Mouse (Mus musculus): Measurements from ENCODE around the gene Rasip1. TPM values are rescaled to one million over a fixed set of nuclear protein-coding genes. Genes with fewer than 3 reads are reported as not detected.
A peak's percentile ranks its signal among the peaks of the same experiment; 100 is the strongest.

The Rasip1 gene
- polyA plus RNA-seq, 1 experiment from 2014 or later = 6.8 TPM

GRCm38 (mm10) chr7:45598960-45599879 is 28.1 kb upstream of the Rasip1 start:
- Histone ChIP-seq H3K9me3 (no peaks in the 10 kb centered on the region), H3K27me3 (replicated peaks; ENCODE audit: low read depth, poor library complexity, severe bottlenecking) (no peaks in the 10 kb centered on the region), H3K4me1 (peaks cover 10% of the 10 kb centered on the region), H3K4me3 (no peak overlapping the region), H3K27ac (replicated peaks) (no peak overlapping the region), H3K36me3 (replicated peaks) (no peaks in the 10 kb centered on the region)
- WGBS = 42% methylated on average over 18 of the region's 18 CpGs
- DNase-seq (ENCODE audit: low spot score) = no peak

GRCm38 (mm10) chr7:45605704-45606289 is 21.5 kb upstream of the Rasip1 start:
- DNase-seq (ENCODE audit: low spot score) = no peak
- Histone ChIP-seq H3K36me3 (replicated peaks) (no peaks in the 10 kb centered on the region), H3K27me3 (replicated peaks; ENCODE audit: low read depth, poor library complexity, severe bottlenecking) (no peaks in the 10 kb centered on the region), H3K4me1 (no peaks in the 10 kb centered on the region), H3K27ac (replicated peaks) (no peak overlapping the region), H3K9me3 (no peaks in the 10 kb centered on the region), H3K4me3 (no peak overlapping the region)
- 83% methylated on average over 9 of the region's 9 CpGs for WGBS

- Histone ChIP-seq H3K4me3 (no peak overlapping the region), H3K36me3 (replicated peaks) (no peaks in the 10 kb centered on the region), H3K4me1 (no peaks in the 10 kb centered on the region), H3K27me3 (replicated peaks; ENCODE audit: low read depth, poor library complexity, severe bottlenecking) (peaks cover 5% of the 10 kb centered on the region; the same call in 1 of the 2 replicates), H3K9me3 (no peaks in the 10 kb centered on the region), H3K27ac (replicated peaks) (no peak overlapping the region)
- WGBS = 83% methylated on average over 1 of the region's 1 CpGs
- DNase-seq (ENCODE audit: low spot score) = no peak
Observed at GRCm38 (mm10) chr7:45609511-45609910, 17.8 kb upstream of the Rasip1 start.

- WGBS = 13% methylated on average over 6 of the region's 6 CpGs
- Histone ChIP-seq H3K27me3 (replicated peaks; ENCODE audit: low read depth, poor library complexity, severe bottlenecking) (peaks cover 66% of the 10 kb centered on the region), H3K9me3 (no peaks in the 10 kb centered on the region)
Observed at GRCm38 (mm10) chr7:45616277-45616676, 11.0 kb upstream of the Rasip1 start.

GRCm38 (mm10) chr7:45617042-45617695 is 10.1 kb upstream of the Rasip1 start, which contains the start of gene Fut1:
Gene Fut1 (plus strand): TSS chr7:45617289.
- H3K4me1 ChIP-seq = peaks cover 21% of the 10 kb centered on the region
- H3K27me3 ChIP-seq (replicated peaks; ENCODE audit: low read depth, poor library complexity, severe bottlenecking) = peaks cover 66% of the 10 kb centered on the region
- WGBS = 6% methylated on average over 31 of the region's 31 CpGs
- 0 out of 2 replicates have a peak within 1 kb of the TSS, but pooled peaks have one; percentile 44 for H3K27ac ChIP-seq (replicated peaks)
- H3K9me3 ChIP-seq = no peaks in the 10 kb centered on the region
- DNase-seq (ENCODE audit: low spot score) = peak; percentile 54
- no peaks in the 10 kb centered on the region for H3K36me3 ChIP-seq (replicated peaks)
- H3K4me3 ChIP-seq = peak within 1 kb of the TSS; percentile 45

More at GRCm38 (mm10) chr7:45616277-45616676, 11.0 kb upstream of the Rasip1 start:
- no peak overlapping the region for H3K4me3 ChIP-seq
- H3K4me1 ChIP-seq = peaks cover 21% of the 10 kb centered on the region
- no peak for DNase-seq (ENCODE audit: low spot score)
- no peaks in the 10 kb centered on the region for H3K36me3 ChIP-seq (replicated peaks)
- no peak overlapping the region for H3K27ac ChIP-seq (replicated peaks)

- no peak for DNase-seq (ENCODE audit: low spot score)
- peaks cover 66% of the 10 kb centered on the region for H3K27me3 ChIP-seq (replicated peaks; ENCODE audit: low read depth, poor library complexity, severe bottlenecking)
- WGBS = 83% methylated on average over 5 of the region's 5 CpGs
Observed at GRCm38 (mm10) chr7:45618316-45618715, 9.0 kb upstream of the Rasip1 start.

GRCm38 (mm10) chr7:45619592-45619991 is 7.7 kb upstream of the Rasip1 start:
- no peaks in the 10 kb centered on the region for H3K9me3 ChIP-seq
- no peak overlapping the region for H3K4me3 ChIP-seq
- H3K27ac ChIP-seq (replicated peaks) = no peak overlapping the region
- peaks cover 21% of the 10 kb centered on the region for H3K4me1 ChIP-seq
- H3K27me3 ChIP-seq (replicated peaks; ENCODE audit: low read depth, poor library complexity, severe bottlenecking) = peaks cover 62% of the 10 kb centered on the region
- DNase-seq (ENCODE audit: low spot score) = no peak
- H3K36me3 ChIP-seq (replicated peaks) = no peaks in the 10 kb centered on the region
- 87% methylated on average over 5 of the region's 5 CpGs for WGBS

More at GRCm38 (mm10) chr7:45618316-45618715, 9.0 kb upstream of the Rasip1 start:
- H3K36me3 ChIP-seq (replicated peaks) = no peaks in the 10 kb centered on the region
- H3K4me3 ChIP-seq = no peak overlapping the region
- peaks cover 21% of the 10 kb centered on the region for H3K4me1 ChIP-seq
- H3K9me3 ChIP-seq = no peaks in the 10 kb centered on the region
- no peak overlapping the region for H3K27ac ChIP-seq (replicated peaks)

- no peaks in the 10 kb centered on the region for H3K36me3 ChIP-seq (replicated peaks)
- 32% methylated on average over 9 of the region's 9 CpGs for WGBS
- H3K4me1 ChIP-seq = peaks cover 11% of the 10 kb centered on the region
- H3K27ac ChIP-seq (replicated peaks) = no peak within 1 kb of the TSS
- H3K27me3 ChIP-seq (replicated peaks; ENCODE audit: low read depth, poor library complexity, severe bottlenecking) = peaks cover 61% of the 10 kb centered on the region
- no peaks in the 10 kb centered on the region for H3K9me3 ChIP-seq
- H3K4me3 ChIP-seq = peak within 1 kb of the TSS; percentile 28; the same call in 1 of the 2 replicates
- DNase-seq (ENCODE audit: low spot score) = peak; percentile 45
Observed at GRCm38 (mm10) chr7:45621443-45621842, 5.8 kb upstream of the Rasip1 start, which contains the start of gene Izumo1. Gene Izumo1 (plus strand): TSS chr7:45621811.

- DNase-seq (ENCODE audit: low spot score) = no peak
- Histone ChIP-seq H3K27me3 (replicated peaks; ENCODE audit: low read depth, poor library complexity, severe bottlenecking) (peaks cover 61% of the 10 kb centered on the region), H3K4me1 (peaks cover 5% of the 10 kb centered on the region), H3K36me3 (replicated peaks) (no peaks in the 10 kb centered on the region), H3K4me3 (no peak overlapping the region), H3K27ac (replicated peaks) (no peak overlapping the region), H3K9me3 (no peaks in the 10 kb centered on the region)
- 94% methylated on average over 11 of the region's 11 CpGs for WGBS
Observed at GRCm38 (mm10) chr7:45623507-45623906, 3.8 kb upstream of the Rasip1 start.

GRCm38 (mm10) chr7:45624718-45625117 is 2.6 kb upstream of the Rasip1 start:
- Histone ChIP-seq H3K4me3 (no peak overlapping the region), H3K4me1 (peaks cover 11% of the 10 kb centered on the region), H3K36me3 (replicated peaks) (no peaks in the 10 kb centered on the region), H3K27ac (replicated peaks) (no peak overlapping the region), H3K27me3 (replicated peaks; ENCODE audit: low read depth, poor library complexity, severe bottlenecking) (peaks cover 61% of the 10 kb centered on the region), H3K9me3 (no peaks in the 10 kb centered on the region)
- 85% methylated on average over 3 of the region's 3 CpGs for WGBS
- no peak for DNase-seq (ENCODE audit: low spot score)

GRCm38 (mm10) chr7:45625481-45625880 is 1.8 kb upstream of the Rasip1 start:
- H3K27me3 ChIP-seq (replicated peaks; ENCODE audit: low read depth, poor library complexity, severe bottlenecking) = peaks cover 61% of the 10 kb centered on the region
- 90% methylated on average over 8 of the region's 8 CpGs for WGBS

GRCm38 (mm10) chr7:45626571-45627076 is 664 bp upstream of the Rasip1 start:
- Histone ChIP-seq H3K9me3 (no peaks in the 10 kb centered on the region), H3K27me3 (replicated peaks; ENCODE audit: low read depth, poor library complexity, severe bottlenecking) (peaks cover 71% of the 10 kb centered on the region), H3K36me3 (replicated peaks) (no peaks in the 10 kb centered on the region), H3K4me1 (peaks cover 11% of the 10 kb centered on the region), H3K4me3 (no peak overlapping the region), H3K27ac (replicated peaks) (no peak overlapping the region)
- 84% methylated on average over 7 of the region's 7 CpGs for WGBS
- no peak for DNase-seq (ENCODE audit: low spot score)

More at GRCm38 (mm10) chr7:45625481-45625880, 1.8 kb upstream of the Rasip1 start:
- Histone ChIP-seq H3K36me3 (replicated peaks) (no peaks in the 10 kb centered on the region), H3K27ac (replicated peaks) (no peak overlapping the region), H3K4me1 (peaks cover 11% of the 10 kb centered on the region), H3K9me3 (no peaks in the 10 kb centered on the region), H3K4me3 (no peak overlapping the region)
- no peak for DNase-seq (ENCODE audit: low spot score)
